Mouse (Mus musculus) kidney, adult 2 months (tissue): ENCODE data around the gene Dpagt1. TPM values are rescaled to one million over a fixed set of nuclear protein-coding genes. Genes with fewer than 3 reads are reported as not detected.
A peak's percentile ranks its signal among the peaks of the same experiment; 100 is the strongest.
"Not testable (repeated sequence)": the region's sequence is repeated elsewhere in the genome, so short reads cannot be mapped to it uniquely, and the experiment has no call there.

Experiments used
- DNase-seq: peaks from one replicate; pipeline ENCODE4 v3.0.0; 2021
- H3K27ac ChIP-seq: fragments of 200-500 bp; 2 replicates; pipeline ENCODE4 v1.5.1; 2012; ENCODE audit warnings: low read depth, low read length, control low read depth, inconsistent platforms; ENCODE audit not compliant: insufficient read depth
- H3K27me3 ChIP-seq: fragments of 200-500 bp; replicated peaks from 2 replicates; pipeline ENCODE4 v1.6.1; 2012; ENCODE audit warnings: mild to moderate bottlenecking, moderate library complexity, low read length, inconsistent platforms; ENCODE audit not compliant: control insufficient read depth, insufficient read depth
- H3K36me3 ChIP-seq: fragments of 200-500 bp; 2 replicates; pipeline ENCODE4 v1.6.1; 2012; ENCODE audit warnings: mild to moderate bottlenecking, moderate library complexity, low read length, inconsistent platforms; ENCODE audit not compliant: control insufficient read depth, insufficient read depth
- H3K4me1 ChIP-seq: fragments of 200-500 bp; 2 replicates; pipeline ENCODE4 v1.6.1; 2011; ENCODE audit warnings: low read length; ENCODE audit not compliant: control insufficient read depth, insufficient read depth
- H3K4me3 ChIP-seq: fragments of 200-500 bp; 2 replicates; pipeline ENCODE4 v1.5.1; 2011; ENCODE audit warnings: mild to moderate bottlenecking, low read depth, low read length, control low read depth; ENCODE audit not compliant: insufficient read depth
- CTCF ChIP-seq: fragments of 200-500 bp; conservative IDR thresholded peaks from 2 replicates; pipeline ENCODE4 v1.5.1; 2011; ENCODE audit warnings: low read depth, mild to moderate bottlenecking, control low read depth, low read length, moderate library complexity, mixed read lengths; ENCODE audit not compliant: insufficient read depth, insufficient read length
- POLR2A ChIP-seq: fragments of 200-500 bp; IDR thresholded peaks from one replicate; pipeline ENCODE4 v1.6.1; 2011; ENCODE audit warnings: low read depth, low read length, control low read depth
- WGBS: fragments of 180-500 bp; shearing (Covaris S2); methylation state at CpG from one replicate; pipeline ENCODE4 v1.1.7; 2018; 5-methylcytosine and 5-hydroxymethylcytosine counted together
- polyA plus RNA-seq: library from polyadenylated mRNA; depleted of rRNA; stranded (reverse); fragments of >200 nt; gene quantifications from 2 replicates; pipeline ENCODE4 v1.2.3, GENCODE M21; 2012

Dpagt1 gene
- polyA plus RNA-seq, 1 experiment, result 41.9 TPM

DNA sequence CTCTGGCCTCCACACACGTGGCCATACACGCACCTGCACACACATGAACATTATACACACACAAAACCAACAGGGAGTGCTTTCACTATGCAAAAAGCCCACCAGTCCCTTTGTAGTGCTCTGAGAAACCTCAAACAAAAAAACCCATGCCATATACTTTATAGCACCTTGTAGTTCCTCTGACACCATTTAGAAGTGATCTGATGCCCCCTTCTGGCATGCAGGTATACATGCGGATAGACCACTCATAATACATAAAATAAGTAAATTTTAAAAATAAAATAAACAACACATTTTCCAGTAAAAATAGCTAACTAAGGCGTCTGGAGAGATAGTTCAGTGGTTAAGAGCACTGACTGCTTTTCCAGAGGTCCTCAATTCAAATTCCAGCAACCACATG, 31.4 kb downstream of the Dpagt1 start:
- DNase-seq, result peak; percentile 38
- Histone ChIP-seq H3K36me3 (peaks cover 13% of the 10 kb centered on the region), H3K27ac (no peak overlapping the region), H3K27me3 (no peaks in the 10 kb centered on the region), H3K4me3 (no peak overlapping the region), H3K4me1 (peaks cover 2% of the 10 kb centered on the region; the same call in 1 of the 2 replicates)
- WGBS, result 77% methylated on average over 4 of the region's 4 CpGs
- TF ChIP-seq POLR2A, result no peak
- no peak for TF ChIP-seq CTCF

DNA sequence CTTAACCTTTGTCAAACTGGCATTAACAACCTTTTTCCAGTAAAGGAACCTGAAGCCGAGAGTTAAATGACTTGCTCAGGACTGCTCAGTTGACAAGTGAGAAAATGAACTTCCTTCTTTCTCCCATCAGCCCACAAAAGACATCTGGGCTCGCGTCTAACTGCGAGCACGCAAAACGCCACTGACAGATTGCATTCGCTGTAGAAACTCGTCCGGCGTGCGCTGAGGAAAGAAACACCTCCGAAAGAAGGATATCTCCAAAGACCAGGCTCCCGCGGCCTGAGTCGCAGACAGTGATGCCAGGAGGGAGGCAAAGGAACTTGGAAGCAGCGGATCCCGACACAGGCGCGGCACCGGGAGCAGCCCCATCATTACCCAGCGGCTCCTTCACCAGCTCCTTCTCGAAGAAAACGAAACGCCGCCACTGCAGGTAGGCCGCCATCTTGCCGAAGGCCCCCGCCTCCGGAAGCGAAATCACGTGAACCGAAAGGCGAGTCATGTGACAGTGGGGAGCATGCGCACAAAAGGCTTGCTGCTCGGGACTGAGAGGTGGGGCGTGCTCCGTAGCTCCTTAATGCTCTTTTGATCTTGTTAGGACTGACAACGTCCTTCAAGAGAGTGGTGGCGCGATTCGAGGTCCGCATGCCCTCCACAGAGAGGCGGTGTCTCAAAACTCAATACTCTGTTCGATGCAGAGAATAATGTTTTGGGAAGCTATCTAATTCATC, 35.5 kb downstream of the Dpagt1 start, which contains the start of gene Vps11:
Gene Vps11, minus strand, starts transcription at position 481 of the 728 bp plus-strand sequence.
- under 1% methylated on average over 44 of the region's 44 CpGs for WGBS
- TF ChIP-seq POLR2A, result peak; percentile 64
- 0 out of 2 replicates have a peak, but pooled peaks have one; percentile 21 for TF ChIP-seq CTCF
- Histone ChIP-seq H3K27ac (peak within 1 kb of the TSS; percentile 62; the same call in 1 of the 2 replicates), H3K27me3 (no peaks in the 10 kb centered on the region), H3K4me3 (peak within 1 kb of the TSS; percentile 83), H3K4me1 (peaks cover 2% of the 10 kb centered on the region; the same call in 1 of the 2 replicates), H3K36me3 (peaks cover 1% of the 10 kb centered on the region; the same call in 1 of the 2 replicates)
- DNase-seq, result peak; percentile 97

DNA sequence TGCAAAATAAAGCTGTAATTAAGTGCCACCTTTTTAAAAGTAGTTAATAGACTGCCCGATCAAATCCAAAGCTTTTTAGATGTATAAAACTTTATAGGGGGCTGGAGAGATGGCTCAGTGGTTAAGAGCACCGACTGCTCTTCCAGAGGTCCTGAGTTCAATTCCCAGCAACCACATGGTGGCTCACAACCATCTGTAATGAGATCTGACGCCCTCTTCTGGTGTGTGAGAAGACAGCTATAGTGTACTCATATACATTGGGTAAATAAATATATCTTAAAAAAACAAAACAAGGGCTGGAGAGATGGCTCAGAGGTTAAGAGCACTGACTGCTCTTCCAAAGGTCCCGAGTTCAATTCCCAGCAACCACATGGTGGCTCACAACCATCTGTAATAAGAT, 36.1 kb downstream of the Dpagt1 start:
- H3K27ac ChIP-seq, result peak overlapping the region; percentile 62; the same call in 1 of the 2 replicates
- WGBS, result 38% methylated on average over 4 of the region's 4 CpGs
- not testable (repeated sequence) for DNase-seq, H3K36me3 ChIP-seq, H3K4me1 ChIP-seq, H3K27me3 ChIP-seq
- peak overlapping the region; percentile 83; the same call in 1 of the 2 replicates for H3K4me3 ChIP-seq

DNA sequence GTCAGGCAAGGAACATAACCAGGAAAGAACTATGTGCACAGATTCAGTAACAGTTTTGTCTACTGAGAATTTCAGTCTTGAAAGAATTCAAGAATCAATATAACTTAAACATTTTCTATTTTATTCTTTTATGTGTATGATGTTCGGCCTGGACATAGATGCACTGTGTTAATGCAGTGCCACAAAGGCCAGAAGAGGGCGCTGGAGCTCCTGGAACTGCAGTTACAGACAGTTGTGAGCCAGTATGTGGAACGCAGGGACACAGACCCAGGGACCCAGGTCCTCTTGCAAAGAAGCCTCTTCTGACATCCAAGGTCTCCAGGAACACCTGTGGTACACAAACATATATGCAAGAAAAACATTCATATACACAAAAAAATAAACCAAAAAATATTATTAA, 38.7 kb downstream of the Dpagt1 start:
- Histone ChIP-seq H3K36me3 (no peaks in the 10 kb centered on the region), H3K4me1 (peaks cover 2% of the 10 kb centered on the region; the same call in 1 of the 2 replicates), H3K27me3 (no peaks in the 10 kb centered on the region), H3K4me3 (no peak overlapping the region), H3K27ac (no peak overlapping the region)
- DNase-seq, result peak; percentile 51
- WGBS, result 63% methylated on average over 3 of the region's 3 CpGs
- TF ChIP-seq CTCF (peak; percentile 69), POLR2A (no peak)

DNA sequence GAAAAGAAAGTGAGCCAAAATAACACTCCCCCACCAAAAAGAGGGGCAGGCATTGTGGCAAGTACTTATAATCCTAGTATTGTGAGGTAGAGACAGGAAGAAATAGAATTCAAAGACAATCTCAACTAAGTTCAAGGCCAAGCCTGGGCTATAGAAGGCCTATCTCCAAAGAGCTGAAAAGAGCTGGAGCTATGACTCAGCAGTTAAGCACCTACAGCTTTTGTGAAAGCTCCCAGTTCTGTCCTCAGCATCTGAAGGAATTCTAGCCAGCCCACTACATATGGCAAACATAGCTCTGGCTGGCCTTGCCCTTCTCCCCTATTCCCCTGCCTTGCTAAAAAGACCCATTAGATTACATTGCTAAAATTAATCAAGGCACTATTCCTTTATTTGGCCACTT, 47.6 kb downstream of the Dpagt1 start:
- no peaks in the 10 kb centered on the region for H3K27me3 ChIP-seq
- H3K4me3 ChIP-seq, result no peak overlapping the region
- H3K4me1 ChIP-seq, result peaks cover 6% of the 10 kb centered on the region; the same call in 1 of the 2 replicates
- H3K36me3 ChIP-seq, result no peaks in the 10 kb centered on the region
- no peak for DNase-seq
- peak overlapping the region; percentile 34 for H3K27ac ChIP-seq
- no peak for TF ChIP-seq CTCF
- TF ChIP-seq POLR2A, result no peak

DNA sequence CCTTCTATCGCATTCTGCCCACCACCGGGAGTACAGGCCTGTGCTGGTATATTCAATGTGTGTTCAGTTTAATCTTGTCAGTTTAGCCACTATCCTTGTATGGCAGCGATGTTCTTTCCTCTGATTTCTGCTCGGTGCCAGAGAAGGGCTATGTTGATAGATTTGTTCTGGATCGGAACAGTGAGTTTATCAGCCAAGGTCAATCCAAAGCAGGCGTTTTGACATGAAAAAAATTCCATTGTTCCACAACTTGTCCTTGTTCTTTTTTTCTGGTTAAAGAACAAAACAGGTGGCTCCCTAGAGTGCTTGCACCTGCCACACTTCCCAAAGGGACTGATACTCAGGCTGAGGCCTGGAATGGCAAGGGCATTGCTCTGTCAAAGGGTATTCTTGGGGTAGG, 50.3 kb downstream of the Dpagt1 start:
- H3K27ac ChIP-seq, result no peak overlapping the region; the same call in 1 of the 2 replicates
- H3K36me3 ChIP-seq, result no peaks in the 10 kb centered on the region
- TF ChIP-seq CTCF (no peak), POLR2A (no peak)
- peaks cover 14% of the 10 kb centered on the region; the same call in 1 of the 2 replicates for H3K4me1 ChIP-seq
- H3K27me3 ChIP-seq, result no peaks in the 10 kb centered on the region
- WGBS, result 87% methylated on average over 6 of the region's 6 CpGs
- no peak for DNase-seq
- no peak overlapping the region for H3K4me3 ChIP-seq

DNA sequence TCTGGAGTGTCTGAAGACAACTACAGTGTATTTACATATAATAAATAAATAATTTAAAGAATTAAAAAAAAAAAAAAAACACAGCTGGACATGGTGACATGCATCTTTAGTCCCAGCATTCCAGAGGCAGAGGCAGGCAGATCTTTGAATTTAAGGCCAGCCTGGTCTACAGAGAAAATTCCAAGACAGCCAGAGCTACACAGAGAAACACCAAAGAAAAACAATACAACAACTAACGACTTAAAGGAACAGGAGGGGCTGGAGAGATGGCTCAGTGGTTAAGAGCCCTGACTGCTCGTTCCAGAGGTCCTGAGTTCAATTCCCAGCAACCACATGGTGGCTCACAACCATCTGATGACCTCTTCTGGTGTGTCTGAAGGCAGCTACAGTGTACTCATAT, 51.5 kb downstream of the Dpagt1 start:
- peaks cover 14% of the 10 kb centered on the region; the same call in 1 of the 2 replicates for H3K4me1 ChIP-seq
- H3K36me3 ChIP-seq, H3K27me3 ChIP-seq, H3K4me3 ChIP-seq, DNase-seq, H3K27ac ChIP-seq: not testable (repeated sequence)
- 84% methylated on average over 2 of the region's 2 CpGs for WGBS
